Mouse (Mus musculus): Measurements from ENCODE around the gene Tspoap1. TPM values are rescaled to one million over a fixed set of nuclear protein-coding genes. Genes with fewer than 3 reads are reported as not detected.

Gene Tspoap1
- total and polyA plus RNA-seq, 3 experiments, result 12.3 to 36.9 (median 12.8) TPM

GRCm38 (mm10) chr11:87761806-87762701, 1.7 kb downstream of the Tspoap1 start:
- Histone ChIP-seq H3K79me2 (replicated peaks; ENCODE audit: control insufficient read depth, extremely low read depth, insufficient read depth, poor library complexity, severe bottlenecking) (peaks cover 4% of the 10 kb centered on the region), H3K4me2 (ENCODE audit: insufficient read depth, low read depth, poor library complexity, severe bottlenecking) (no peak overlapping the region), H3K9ac (ENCODE audit: insufficient read depth, low read depth) (no peak overlapping the region), H3K36me3 (replicated peaks in 1 of 2; ENCODE audit: control insufficient read depth in 1 of 2, insufficient read depth in 1 of 2, low read length in 1 of 2) (peaks cover 36 to 62% of the 10 kb centered on the region in 2 experiments), H3K27me3 (replicated peaks) (no peaks in the 10 kb centered on the region), H3K9me3 (replicated peaks; ENCODE audit: low read length) (peaks cover 7% of the 10 kb centered on the region), H3K4me1 (ENCODE audit: control insufficient read depth in 1 of 2, insufficient read depth in 2 of 2) (peaks cover 13 to 40% of the 10 kb centered on the region in 2 experiments; a peak in 3 of 4 replicates), H3K4me3 (replicated peaks in 1 of 3; ENCODE audit: low read depth in 2 of 3, low read length in 2 of 3, poor library complexity in 1 of 3) (no peak overlapping the region), H3K27ac (ENCODE audit: insufficient read depth, low read depth) (no peak overlapping the region)
- TF ChIP-seq CHD1 (IDR thresholded peaks at IDR 0.05; ENCODE audit: low read depth, low read length) (no peak), POLR2A (IDR thresholded peaks at IDR 0.05; ENCODE audit: low read depth, low read length) (0 out of 2 replicates have a peak, but pooled peaks have one; percentile 23)
- in situ Hi-C loops (cut with MboI; ENCODE audit: low pct_ligation_motif_present, low pct_unique_long_range_greater_than_20kb, low sequenced_read_pairs) (no loop called here), dilution Hi-C loops (cut with MboI; ENCODE audit: extremely low pct_ligation_motif_present, extremely low pct_unique_long_range_greater_than_20kb, low sequenced_read_pairs) (no loop called here)
- DNase-seq (ENCODE audit: extremely low read depth), result peak; percentile 42

GRCm38 (mm10) chr11:87762702-87763385, 2.5 kb downstream of the Tspoap1 start:
- peaks cover 34 to 64% of the 10 kb centered on the region in 2 experiments for H3K36me3 ChIP-seq (replicated peaks in 1 of 2; ENCODE audit: control insufficient read depth in 1 of 2, insufficient read depth in 1 of 2, low read length in 1 of 2)
- peaks cover 13 to 40% of the 10 kb centered on the region in 2 experiments; a peak in 3 of 4 replicates for H3K4me1 ChIP-seq (ENCODE audit: control insufficient read depth in 1 of 2, insufficient read depth in 2 of 2)
- no peak overlapping the region for H3K27ac ChIP-seq (ENCODE audit: insufficient read depth, low read depth)
- TF ChIP-seq MEF2A (IDR thresholded peaks at IDR 0.05; ENCODE audit: borderline replicate concordance, low read depth, low read length) (no peak), BHLHE40 (IDR thresholded peaks at IDR 0.05; ENCODE audit: low read depth, low read length) (no peak)
- dilution Hi-C loops (cut with MboI; ENCODE audit: extremely low pct_ligation_motif_present, extremely low pct_unique_long_range_greater_than_20kb, low sequenced_read_pairs), result no loop called here
- no peak for DNase-seq (ENCODE audit: extremely low read depth)
- no peaks in the 10 kb centered on the region; the same call in 1 of the 2 replicates for H3K79me2 ChIP-seq (replicated peaks; ENCODE audit: control insufficient read depth, extremely low read depth, insufficient read depth, poor library complexity, severe bottlenecking)
- no peak overlapping the region for H3K9ac ChIP-seq (ENCODE audit: insufficient read depth, low read depth)
- H3K27me3 ChIP-seq (replicated peaks), result no peaks in the 10 kb centered on the region
- H3K4me3 ChIP-seq (replicated peaks in 1 of 3; ENCODE audit: low read depth in 2 of 3, low read length in 2 of 3, poor library complexity in 1 of 3), result no peak overlapping the region
- in situ Hi-C loops (cut with MboI; ENCODE audit: low pct_ligation_motif_present, low pct_unique_long_range_greater_than_20kb, low sequenced_read_pairs), result no loop called here
- peaks cover 7% of the 10 kb centered on the region for H3K9me3 ChIP-seq (replicated peaks; ENCODE audit: low read length)
- no peak overlapping the region for H3K4me2 ChIP-seq (ENCODE audit: insufficient read depth, low read depth, poor library complexity, severe bottlenecking)

- no peak for DNase-seq (ENCODE audit: extremely low read depth)
- Histone ChIP-seq H3K4me2 (ENCODE audit: insufficient read depth, low read depth, poor library complexity, severe bottlenecking) (no peak overlapping the region), H3K36me3 (replicated peaks in 1 of 2; ENCODE audit: control insufficient read depth in 1 of 2, insufficient read depth in 1 of 2, low read length in 1 of 2) (peaks cover 32 to 65% of the 10 kb centered on the region in 2 experiments), H3K27ac (ENCODE audit: insufficient read depth, low read depth) (no peak overlapping the region), H3K27me3 (replicated peaks) (no peaks in the 10 kb centered on the region), H3K4me1 (ENCODE audit: control insufficient read depth in 1 of 2, insufficient read depth in 2 of 2) (peaks cover 9 to 38% of the 10 kb centered on the region in 2 experiments; a peak in 3 of 4 replicates), H3K9me3 (replicated peaks; ENCODE audit: low read length) (peaks cover 7% of the 10 kb centered on the region), H3K79me2 (replicated peaks; ENCODE audit: control insufficient read depth, extremely low read depth, insufficient read depth, poor library complexity, severe bottlenecking) (no peaks in the 10 kb centered on the region), H3K9ac (ENCODE audit: insufficient read depth, low read depth) (no peak overlapping the region), H3K4me3 (replicated peaks in 1 of 3; ENCODE audit: low read depth in 2 of 3, low read length in 2 of 3, poor library complexity in 1 of 3) (no peak overlapping the region)
- dilution Hi-C loops (cut with MboI; ENCODE audit: extremely low pct_ligation_motif_present, extremely low pct_unique_long_range_greater_than_20kb, low sequenced_read_pairs), result no loop called here
- TF ChIP-seq TCF12 (IDR thresholded peaks at IDR 0.05; ENCODE audit: low read depth, low read length) (no peak), GABPA (IDR thresholded peaks at IDR 0.05; ENCODE audit: insufficient replicate concordance, low read depth, low read length) (no peak), NRF1 (IDR thresholded peaks at IDR 0.05; ENCODE audit: low read depth, low read length) (no peak), BHLHE40 (IDR thresholded peaks at IDR 0.05; ENCODE audit: low read depth, low read length) (no peak), MAZ (IDR thresholded peaks at IDR 0.05; ENCODE audit: low read depth, low read length) (no peak), SIN3A (IDR thresholded peaks at IDR 0.05; ENCODE audit: low read length) (no peak), UBTF (IDR thresholded peaks at IDR 0.05; ENCODE audit: low read depth, low read length) (no peak), ZNF384 (IDR thresholded peaks at IDR 0.05; ENCODE audit: low read depth, low read length) (no peak), SMC3 (IDR thresholded peaks at IDR 0.05; ENCODE audit: low read depth, low read length) (no peak), CHD2 (IDR thresholded peaks at IDR 0.05; ENCODE audit: low read length) (no peak), USF2 (conservative IDR thresholded peaks at IDR 0.05; ENCODE audit: low read depth, low read length) (no peak), USF1 (IDR thresholded peaks at IDR 0.05; ENCODE audit: low read depth, low read length) (no peak), POLR2AphosphoS2 (IDR thresholded peaks at IDR 0.05; ENCODE audit: low read depth, low read length) (no peak), EP300 (IDR thresholded peaks at IDR 0.05; ENCODE audit: low read length) (no peak), ZMIZ1 (IDR thresholded peaks at IDR 0.05; ENCODE audit: low read depth, low read length) (no peak), ELF1 (IDR thresholded peaks at IDR 0.05; ENCODE audit: low read depth, low read length) (no peak), HCFC1 (IDR thresholded peaks at IDR 0.05; ENCODE audit: low read depth, low read length) (no peak), ZC3H11A (IDR thresholded peaks at IDR 0.05; ENCODE audit: low read depth, low read length) (no peak)
- in situ Hi-C loops (cut with MboI; ENCODE audit: low pct_ligation_motif_present, low pct_unique_long_range_greater_than_20kb, low sequenced_read_pairs), result no loop called here
Measured at GRCm38 (mm10) chr11:87763511-87763987, 3.2 kb downstream of the Tspoap1 start.

Measured in CH12.LX (cell line).